Mouse (Mus musculus): ENCODE data around the gene Vmn2r10. TPM values are rescaled to one million over a fixed set of nuclear protein-coding genes. Genes with fewer than 3 reads are reported as not detected.
"Not testable (repeated sequence)": the region's sequence is repeated elsewhere in the genome, so short reads cannot be mapped to it uniquely, and the experiment has no call there.

Gene Vmn2r10
- not detected in 2 replicates for polyA plus RNA-seq (2012; rRNA removed)

GRCm38 (mm10) chr5:109006427-109006826, at the start of gene Vmn2r10:
Gene Vmn2r10, minus strand, starts transcription at chr5:109006527.
- not testable (repeated sequence) for DNase-seq (ENCODE audit: low read depth, low spot score)

- DNase-seq (ENCODE audit: low read depth, low spot score), result no peak
- WGBS, result 46% methylated on average over 1 of the region's 1 CpGs
Measured at GRCm38 (mm10) chr5:109055286-109055685, 49.0 kb upstream of the Vmn2r10 start.

- DNase-seq (ENCODE audit: low read depth, low spot score), result no peak
Measured at GRCm38 (mm10) chr5:109032591-109032990, 26.3 kb upstream of the Vmn2r10 start.

- WGBS, result 84% methylated on average over 3 of the region's 3 CpGs
- DNase-seq (ENCODE audit: low read depth, low spot score), result no peak
Measured at GRCm38 (mm10) chr5:108988924-108989323, 17.4 kb downstream of the Vmn2r10 start.

Other genes with a start within 250 kb of the Vmn2r10 start
- 0.31 and 0.38 TPM in 2 replicates for gene Rnf212, start 231.5 kb downstream of the Vmn2r10 start, polyA plus RNA-seq (2012; rRNA removed)
- gene Tmed11, start 211.2 kb downstream of the Vmn2r10 start, polyA plus RNA-seq (2012; rRNA removed), result not detected in 2 replicates
- gene Vmn2r8, start 197.7 kb downstream of the Vmn2r10 start, polyA plus RNA-seq (2012; rRNA removed), result not detected in 2 replicates
- gene Vmn2r9, start 153.9 kb downstream of the Vmn2r10 start, polyA plus RNA-seq (2012; rRNA removed), result not detected in 2 replicates
- not detected in 2 replicates for gene Vmn2r11, start 53.0 kb upstream of the Vmn2r10 start, polyA plus RNA-seq (2012; rRNA removed)
- gene Vmn2r12, start 91.4 kb upstream of the Vmn2r10 start, polyA plus RNA-seq (2012; rRNA removed), result not detected in 2 replicates
- not detected in 2 replicates for gene Vmn2r13, start 185.7 kb upstream of the Vmn2r10 start, polyA plus RNA-seq (2012; rRNA removed)
- gene Vmn2r14, start 218.2 kb upstream of the Vmn2r10 start, polyA plus RNA-seq (2012; rRNA removed), result not detected in 2 replicates

Data from large intestine, adult 2 months (tissue).